Mouse (Mus musculus) myocyte (in vitro differentiated cells): ENCODE measurements around the gene Nop14. TPM values are rescaled to one million over a fixed set of nuclear protein-coding genes. Genes with fewer than 3 reads are reported as not detected.

Experiments
- H3K27me3 ChIP-seq: one replicate; pipeline ENCODE4 v1.6.1; 2011; ENCODE audit not compliant: control insufficient read depth, insufficient read depth, insufficient read length
- H3K36me3 ChIP-seq: one replicate; pipeline ENCODE4 v1.6.1; 2011; ENCODE audit not compliant: control insufficient read depth, insufficient read depth
- H3K4me2 ChIP-seq: one replicate; pipeline ENCODE4 v1.6.1; 2011; ENCODE audit warnings: low read depth, control low read depth
- H3K4me3 ChIP-seq: one replicate; pipeline ENCODE4 v1.5.1; 2011; ENCODE audit warnings: mild to moderate bottlenecking, control low read depth, moderate library complexity
- H3K79me2 ChIP-seq: one replicate; pipeline ENCODE4 v1.6.1; 2011; ENCODE audit not compliant: control insufficient read depth, insufficient read depth
- H3ac ChIP-seq: one replicate; pipeline ENCODE4 v1.6.1; 2011; ENCODE audit not compliant: control insufficient read depth, insufficient read length
- CEBPB ChIP-seq: IDR thresholded peaks from 2 replicates; pipeline ENCODE4 v1.6.1; 2011; ENCODE audit warnings: mild to moderate bottlenecking, moderate library complexity; ENCODE audit not compliant: poor library complexity, insufficient read depth, severe bottlenecking
- E2F4 ChIP-seq: IDR thresholded peaks from one replicate; pipeline ENCODE4 v1.6.1; 2011; ENCODE audit warnings: mild to moderate bottlenecking, control low read depth, moderate library complexity; ENCODE audit not compliant: insufficient read depth
- MAX ChIP-seq: IDR thresholded peaks from one replicate; pipeline ENCODE4 v1.6.1; 2011; ENCODE audit warnings: low read depth, mild to moderate bottlenecking, control low read depth
- MYOD1 ChIP-seq, 3 experiments: IDR thresholded peaks; one replicate each; pipeline ENCODE4 v1.6.1; 2011; ENCODE audit warnings: control low read depth in 2 of 3, low read depth in 2 of 3, mild to moderate bottlenecking in 2 of 3, moderate library complexity in 1 of 3; ENCODE audit not compliant: insufficient read length in 2 of 3, control insufficient read depth in 1 of 3
- MYOG ChIP-seq, 3 experiments: IDR thresholded peaks; one replicate each; pipeline ENCODE4 v1.6.1; 2011; ENCODE audit warnings: control low read depth in 2 of 3, low read depth in 2 of 3, mild to moderate bottlenecking in 2 of 3; ENCODE audit not compliant: insufficient read length in 2 of 3, control insufficient read depth in 1 of 3, insufficient read depth in 1 of 3
- POLR2A ChIP-seq: IDR thresholded peaks from one replicate; pipeline ENCODE4 v1.6.1; 2011; ENCODE audit warnings: low read depth, mild to moderate bottlenecking, control low read depth, moderate library complexity; ENCODE audit not compliant: insufficient read length
- POLR2AphosphoS2 ChIP-seq: IDR thresholded peaks from one replicate; pipeline ENCODE4 v1.6.1; 2011; ENCODE audit warnings: low read depth, control low read depth; ENCODE audit not compliant: insufficient read length
- REST ChIP-seq: IDR thresholded peaks from one replicate; pipeline ENCODE4 v1.6.1; 2011; ENCODE audit warnings: mild to moderate bottlenecking, control low read depth, moderate library complexity; ENCODE audit not compliant: insufficient read depth, insufficient read length
- SRF ChIP-seq: IDR thresholded peaks from one replicate; pipeline ENCODE4 v1.6.1; 2011; ENCODE audit warnings: low read depth; ENCODE audit not compliant: control insufficient read depth, insufficient read length
- TCF12 ChIP-seq: IDR thresholded peaks from one replicate; pipeline ENCODE4 v1.6.1; 2011; ENCODE audit warnings: mild to moderate bottlenecking, control low read depth; ENCODE audit not compliant: poor library complexity, insufficient read depth, severe bottlenecking
- TCF3 ChIP-seq: IDR thresholded peaks from one replicate; pipeline ENCODE4 v1.6.1; 2011; ENCODE audit warnings: low read depth, control low read depth; ENCODE audit not compliant: insufficient read length
- USF1 ChIP-seq: IDR thresholded peaks from one replicate; pipeline ENCODE4 v1.6.1; 2011; ENCODE audit warnings: low read depth, mild to moderate bottlenecking, control low read depth, moderate library complexity
- polyA plus RNA-seq: library from polyadenylated mRNA; unstranded; fragments of >200 nt; fragmentation: generic; extraction: Trizol; gene quantifications from one replicate; pipeline ENCODE4 v1.2.1, GENCODE M21; 2012; ENCODE audit warnings: missing spikeins

The Nop14 gene
- polyA plus RNA-seq, 1 experiment = 30.4 TPM

- peak overlapping the region; percentile 72 for H3ac ChIP-seq
- TF ChIP-seq USF1 (no peak), POLR2AphosphoS2 (no peak), POLR2A (no peak), TCF3 (no peak), CEBPB (no peak), MYOG (IDR thresholded peaks at IDR 0.05; ENCODE audit: control insufficient read depth in 1 of 3, insufficient read depth in 1 of 3, insufficient read length in 2 of 3, low read depth in 2 of 3) (no peak), TCF12 (no peak), REST (no peak), SRF (no peak), MYOD1 (IDR thresholded peaks at IDR 0.05; ENCODE audit: control insufficient read depth in 1 of 3, insufficient read length in 2 of 3, low read depth in 2 of 3) (no peak)
- H3K27me3 ChIP-seq = no peaks in the 10 kb centered on the region
- H3K4me3 ChIP-seq = peak overlapping the region; percentile 63
- peaks cover 12% of the 10 kb centered on the region for H3K36me3 ChIP-seq
- peak overlapping the region; percentile 69 for H3K4me2 ChIP-seq
- peaks cover 25% of the 10 kb centered on the region for H3K79me2 ChIP-seq
Measured at GRCm38 (mm10) chr5:34660591-34661130, 713 bp upstream of the Nop14 start.

DNA sequence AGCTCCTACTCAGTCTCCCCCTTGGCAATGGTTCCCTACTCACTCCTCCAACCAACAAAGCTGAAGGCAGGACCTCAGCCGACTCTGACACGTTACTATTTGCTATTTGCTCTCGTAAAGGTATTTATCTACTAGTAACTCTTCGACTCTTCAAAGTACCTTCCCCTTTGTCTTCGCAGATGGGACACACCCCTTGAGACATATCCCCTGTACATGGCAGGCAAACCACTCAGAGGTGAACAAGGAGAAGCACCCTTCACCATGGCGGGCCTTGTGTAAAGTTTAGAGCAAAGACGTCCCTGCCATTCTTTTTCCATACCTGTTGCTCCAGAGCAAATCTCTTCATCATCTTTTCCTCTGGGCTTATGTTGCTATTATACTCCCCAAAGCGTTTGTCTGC, 2.4 kb downstream of the Nop14 start:
- TF ChIP-seq MAX (no peak), TCF3 (no peak)

GRCm38 (mm10) chr5:34654881-34655280, 5.1 kb downstream of the Nop14 start:
- Histone ChIP-seq H3K79me2 (peaks cover 25% of the 10 kb centered on the region), H3K4me2 (no peak overlapping the region), H3K4me3 (no peak overlapping the region), H3K27me3 (no peaks in the 10 kb centered on the region), H3K36me3 (peaks cover 65% of the 10 kb centered on the region), H3ac (no peak overlapping the region)
- no peak for TF ChIP-seq POLR2AphosphoS2
- no peak for TF ChIP-seq SRF
- no peak for TF ChIP-seq CEBPB
- no peak for TF ChIP-seq E2F4
- no peak for TF ChIP-seq REST
- TF ChIP-seq MYOG (IDR thresholded peaks at IDR 0.05; ENCODE audit: control insufficient read depth in 1 of 3, insufficient read depth in 1 of 3, insufficient read length in 2 of 3, low read depth in 2 of 3) = no peak
- TF ChIP-seq USF1 = no peak
- TF ChIP-seq TCF3 = no peak
- TF ChIP-seq MAX = no peak
- TF ChIP-seq POLR2A = no peak
- TF ChIP-seq TCF12 = no peak
- TF ChIP-seq MYOD1 (IDR thresholded peaks at IDR 0.05; ENCODE audit: control insufficient read depth in 1 of 3, insufficient read length in 2 of 3, low read depth in 2 of 3) = no peak

More for the DNA sequence above, 2.4 kb downstream of the Nop14 start:
- Histone ChIP-seq H3K4me2 (no peak overlapping the region), H3K4me3 (no peak overlapping the region), H3K79me2 (peaks cover 25% of the 10 kb centered on the region), H3K36me3 (peaks cover 41% of the 10 kb centered on the region), H3ac (no peak overlapping the region), H3K27me3 (no peaks in the 10 kb centered on the region)

GRCm38 (mm10) chr5:34652961-34653360, 7.0 kb downstream of the Nop14 start:
- peaks cover 7% of the 10 kb centered on the region for H3K79me2 ChIP-seq
- no peak overlapping the region for H3K4me2 ChIP-seq

GRCm38 (mm10) chr5:34647581-34647980, 12.4 kb downstream of the Nop14 start:
- H3K79me2 ChIP-seq = no peaks in the 10 kb centered on the region
- H3K27me3 ChIP-seq = no peaks in the 10 kb centered on the region
- TF ChIP-seq USF1 (no peak), SRF (no peak), CEBPB (no peak), REST (no peak), TCF3 (no peak), POLR2AphosphoS2 (no peak), MYOD1 (IDR thresholded peaks at IDR 0.05; ENCODE audit: control insufficient read depth in 1 of 3, insufficient read length in 2 of 3, low read depth in 2 of 3) (no peak), TCF12 (no peak), MYOG (IDR thresholded peaks at IDR 0.05; ENCODE audit: control insufficient read depth in 1 of 3, insufficient read depth in 1 of 3, insufficient read length in 2 of 3, low read depth in 2 of 3) (no peak), E2F4 (no peak), POLR2A (no peak), MAX (no peak)
- H3K36me3 ChIP-seq = peaks cover 72% of the 10 kb centered on the region
- no peak overlapping the region for H3K4me3 ChIP-seq
- H3ac ChIP-seq = no peak overlapping the region
- no peak overlapping the region for H3K4me2 ChIP-seq

More at GRCm38 (mm10) chr5:34652961-34653360, 7.0 kb downstream of the Nop14 start:
- no peak overlapping the region for H3ac ChIP-seq
- peaks cover 80% of the 10 kb centered on the region for H3K36me3 ChIP-seq
- TF ChIP-seq REST = no peak
- no peak for TF ChIP-seq MYOG (IDR thresholded peaks at IDR 0.05; ENCODE audit: control insufficient read depth in 1 of 3, insufficient read depth in 1 of 3, insufficient read length in 2 of 3, low read depth in 2 of 3)
- TF ChIP-seq POLR2A = no peak
- TF ChIP-seq MAX = no peak
- TF ChIP-seq USF1 = no peak
- TF ChIP-seq E2F4 = no peak
- no peak for TF ChIP-seq MYOD1 (IDR thresholded peaks at IDR 0.05; ENCODE audit: control insufficient read depth in 1 of 3, insufficient read length in 2 of 3, low read depth in 2 of 3)
- TF ChIP-seq TCF3 = no peak
- TF ChIP-seq SRF = no peak
- no peak for TF ChIP-seq TCF12
- TF ChIP-seq POLR2AphosphoS2 = no peak
- no peak for TF ChIP-seq CEBPB
- H3K4me3 ChIP-seq = no peak overlapping the region
- no peaks in the 10 kb centered on the region for H3K27me3 ChIP-seq
